Mouse (Mus musculus) CH12.LX (cell line): ENCODE measurements around the gene Bcl2l12. TPM values are rescaled to one million over a fixed set of nuclear protein-coding genes. Genes with fewer than 3 reads are reported as not detected.

ENCODE experiments used
- DNase-seq: peaks from one replicate; pipeline ENCODE4 v3.0.0-alpha.2; 2013; ENCODE audit errors: extremely low read depth
- H3K27ac ChIP-seq: 2 replicates; pipeline ENCODE4 v1.5.1; 2012; ENCODE audit warnings: low read depth, mild to moderate bottlenecking, control low read depth, moderate library complexity; ENCODE audit not compliant: insufficient read depth
- H3K27me3 ChIP-seq: replicated peaks from 2 replicates; pipeline ENCODE3; 2012; ENCODE audit warnings: inconsistent platforms
- H3K36me3 ChIP-seq, 2 experiments: replicated peaks in 1 of 2; 2 replicates each; pipeline versions ENCODE3 to v1.6.1; 2012; ENCODE audit warnings: inconsistent platforms in 1 of 2, low read length in 1 of 2, mild to moderate bottlenecking in 1 of 2, mixed read lengths in 1 of 2, moderate library complexity in 1 of 2; ENCODE audit not compliant: control insufficient read depth in 1 of 2, insufficient read depth in 1 of 2
- H3K4me1 ChIP-seq, 2 experiments: 2 replicates each; pipeline ENCODE4 v1.6.1; 2012; ENCODE audit warnings: inconsistent platforms in 1 of 2, moderate library complexity in 1 of 2; ENCODE audit not compliant: insufficient read depth in 2 of 2, control insufficient read depth in 1 of 2
- H3K4me2 ChIP-seq: 2 replicates; pipeline ENCODE4 v1.6.1; 2012; ENCODE audit warnings: low read depth, mild to moderate bottlenecking, control low read depth; ENCODE audit not compliant: poor library complexity, insufficient read depth, severe bottlenecking
- H3K4me3 ChIP-seq, 3 experiments: fragments of 150-350 bp in 1 of 3; sonication (generic) in 1 of 3; replicated peaks in 1 of 3; 2 replicates each; pipeline versions ENCODE3 to v1.5.1; 2011 to 2012; ENCODE audit warnings: low read depth in 2 of 3, low read length in 2 of 3, mild to moderate bottlenecking in 2 of 3, moderate library complexity in 2 of 3, control low read depth in 1 of 3, improper control_type of control experiment in 1 of 3, inconsistent platforms in 1 of 3, mixed read lengths in 1 of 3; ENCODE audit not compliant: poor library complexity in 1 of 3
- H3K79me2 ChIP-seq: replicated peaks from 2 replicates; pipeline ENCODE4 v1.6.1; 2012; ENCODE audit warnings: mild to moderate bottlenecking, moderate library complexity; ENCODE audit not compliant: control insufficient read depth, poor library complexity, insufficient read depth, severe bottlenecking; ENCODE audit errors: extremely low read depth
- H3K9ac ChIP-seq: 2 replicates; pipeline ENCODE4 v1.6.1; 2012; ENCODE audit warnings: low read depth, mild to moderate bottlenecking, control low read depth, moderate library complexity; ENCODE audit not compliant: insufficient read depth
- H3K9me3 ChIP-seq: replicated peaks from 2 replicates; pipeline ENCODE3; 2012; ENCODE audit warnings: low read length, inconsistent platforms, mixed read lengths
- CTCF ChIP-seq, 2 experiments: IDR thresholded peaks in 1 of 2; conservative IDR thresholded peaks in 1 of 2; 2 replicates each; pipeline ENCODE4 v1.5.1; 2011 to 2012; ENCODE audit warnings: low read depth in 2 of 2, low read length in 2 of 2, improper control_type of control experiment in 1 of 2, inconsistent platforms in 1 of 2, mild to moderate bottlenecking in 1 of 2, moderate library complexity in 1 of 2
- ELF1 ChIP-seq: IDR thresholded peaks from 2 replicates; pipeline ENCODE4 v1.6.1; 2014; ENCODE audit warnings: low read depth, mild to moderate bottlenecking, inconsistent platforms, low read length, improper control_type of control experiment
- EP300 ChIP-seq: IDR thresholded peaks from 2 replicates; pipeline ENCODE4 v1.6.1; 2011; ENCODE audit warnings: low read length, improper control_type of control experiment
- ETS1 ChIP-seq: conservative IDR thresholded peaks from 2 replicates; pipeline ENCODE4 v1.6.1; 2012; ENCODE audit warnings: low read depth, mild to moderate bottlenecking, inconsistent platforms, low read length, improper control_type of control experiment, moderate library complexity
- GABPA ChIP-seq: IDR thresholded peaks from 2 replicates; pipeline ENCODE4 v1.6.1; 2012; ENCODE audit warnings: low read depth, low read length, improper control_type of control experiment, inconsistent platforms; ENCODE audit not compliant: insufficient replicate concordance
- JUN ChIP-seq: IDR thresholded peaks from 2 replicates; pipeline ENCODE4 v1.6.1; 2011; ENCODE audit warnings: low read depth, mild to moderate bottlenecking, low read length, improper control_type of control experiment, moderate library complexity; ENCODE audit not compliant: insufficient read depth
- MAZ ChIP-seq: IDR thresholded peaks from 2 replicates; pipeline ENCODE4 v1.6.1; 2012; ENCODE audit warnings: low read depth, mild to moderate bottlenecking, inconsistent platforms, low read length, improper control_type of control experiment, moderate library complexity
- PAX5 ChIP-seq: IDR thresholded peaks from 2 replicates; pipeline ENCODE4 v1.6.1; 2012; ENCODE audit warnings: low read length, inconsistent platforms, mixed read lengths
- POLR2AphosphoS2 ChIP-seq: IDR thresholded peaks from 2 replicates; pipeline ENCODE4 v1.6.1; 2011; ENCODE audit warnings: low read depth, low read length, improper control_type of control experiment
- RAD21 ChIP-seq: IDR thresholded peaks from 2 replicates; pipeline ENCODE4 v1.6.1; 2011; ENCODE audit warnings: low read depth, mild to moderate bottlenecking, low read length, improper control_type of control experiment, moderate library complexity
- RCOR1 ChIP-seq: conservative IDR thresholded peaks from 2 replicates; pipeline ENCODE4 v1.6.1; 2012; ENCODE audit warnings: low read depth, mild to moderate bottlenecking, inconsistent platforms, low read length, improper control_type of control experiment
- SIN3A ChIP-seq: IDR thresholded peaks from 2 replicates; pipeline ENCODE4 v1.6.1; 2012; ENCODE audit warnings: low read length, improper control_type of control experiment, inconsistent platforms
- TBP ChIP-seq: conservative IDR thresholded peaks from 2 replicates; pipeline ENCODE4 v1.6.1; 2011; ENCODE audit warnings: low read depth, low read length, improper control_type of control experiment
- TCF12 ChIP-seq: IDR thresholded peaks from 2 replicates; pipeline ENCODE4 v1.6.1; 2014; ENCODE audit warnings: low read depth, mild to moderate bottlenecking, inconsistent platforms, low read length, improper control_type of control experiment
- UBTF ChIP-seq: IDR thresholded peaks from 2 replicates; pipeline ENCODE4 v1.6.1; 2012; ENCODE audit warnings: low read depth, mild to moderate bottlenecking, inconsistent platforms, low read length, improper control_type of control experiment, moderate library complexity
- USF2 ChIP-seq: conservative IDR thresholded peaks from 2 replicates; pipeline ENCODE4 v1.6.1; 2011; ENCODE audit warnings: low read depth, low read length, improper control_type of control experiment
- ZC3H11A ChIP-seq: IDR thresholded peaks from 2 replicates; pipeline ENCODE4 v1.6.1; 2012; ENCODE audit warnings: low read depth, mild to moderate bottlenecking, inconsistent platforms, low read length, improper control_type of control experiment
- ZKSCAN1 ChIP-seq: IDR thresholded peaks from 2 replicates; pipeline ENCODE4 v1.6.1; 2012; ENCODE audit warnings: low read depth, inconsistent platforms, low read length, improper control_type of control experiment, borderline replicate concordance
- ZMIZ1 ChIP-seq: IDR thresholded peaks from 2 replicates; pipeline ENCODE4 v1.6.1; 2012; ENCODE audit warnings: low read depth, mild to moderate bottlenecking, inconsistent platforms, low read length, improper control_type of control experiment
- dilution Hi-C: fragments of 300-500 bp; cut with MboI; formaldehyde crosslinking; loops from 2 replicates; pipeline ENCODE4 v1.14.3; 2020; ENCODE audit warnings: low sequenced_read_pairs; ENCODE audit not compliant: extremely low pct_unique_long_range_greater_than_20kb, extremely low pct_ligation_motif_present
- in situ Hi-C: fragments of 300-500 bp; cut with MboI; formaldehyde crosslinking; loops from 3 replicates; pipeline ENCODE4 v1.14.3; 2019; ENCODE audit warnings: low sequenced_read_pairs, low pct_ligation_motif_present, low pct_unique_long_range_greater_than_20kb, mixed read lengths
- polyA plus RNA-seq: library from polyadenylated mRNA; unstranded; fragments of >175 nt; gene quantifications from 2 replicates; pipeline ENCODE4 v1.2.1, GENCODE M21; 2012; ENCODE audit warnings: low read depth; ENCODE audit not compliant: insufficient read length
- total RNA-seq, 2 experiments: library from RNA; depleted of rRNA; stranded (reverse); fragments of 300-350 nt in 1 of 2; fragments of >200 nt in 1 of 2; gene quantifications; 2 replicates each; pipeline ENCODE4 v1.2.3; 2012 to 2014

The Bcl2l12 gene
- total and polyA plus RNA-seq, 3 experiments: 9.2 to 12.6 (median 11.8) TPM

GRCm38 (mm10) chr7:44985595-44986191 lies 12.8 kb downstream of the Bcl2l12 start (continued):
- TF ChIP-seq SIN3A: peak; percentile 94
- TF ChIP-seq, all 38 proteins: peak for 11

- dilution Hi-C loops: no loop called here
- in situ Hi-C loops: loop anchor here (5.0 kb wide), 1 partner anchor 63 kb away; no protein-coding TSS in a partner anchor
- peaks cover 55% of the 10 kb centered on the region for H3K79me2 ChIP-seq
- H3K27ac ChIP-seq: no peak overlapping the region
- no peaks in the 10 kb centered on the region for H3K9me3 ChIP-seq
- no peaks in the 10 kb centered on the region for H3K27me3 ChIP-seq
- H3K4me1 ChIP-seq: peaks cover 12 to 37% of the 10 kb centered on the region in 2 experiments
- peaks cover 26 to 53% of the 10 kb centered on the region in 2 experiments for H3K36me3 ChIP-seq
- H3K4me3 ChIP-seq: peak overlapping the region in 2 of 3 experiments; percentile 87 to 99
- DNase-seq: no peak
- H3K4me2 ChIP-seq: peak overlapping the region; percentile 60
- peak overlapping the region; percentile 92; the same call in 1 of the 2 replicates for H3K9ac ChIP-seq
- TF ChIP-seq ZC3H11A (no peak), TCF12 (no peak), POLR2AphosphoS2 (no peak), RAD21 (no peak), GABPA (no peak), MAZ (no peak), TBP (no peak), PAX5 (no peak), RCOR1 (no peak), ELF1 (no peak), CTCF (conservative IDR thresholded peaks at IDR 0.05 in 1 of 2, IDR thresholded peaks at IDR 0.05 in 1 of 2; ENCODE audit: low read depth in 2 of 2, low read length in 2 of 2) (no peak), USF2 (no peak), EP300 (no peak), ETS1 (no peak), UBTF (no peak), JUN (no peak), ZKSCAN1 (no peak), ZMIZ1 (no peak)
These were observed 13.7 kb downstream of the Bcl2l12 start for GRCm38 (mm10) chr7:44984833-44985164.
